Mouse (Mus musculus): ENCODE data around the gene Gnat3. TPM values are rescaled to one million over a fixed set of nuclear protein-coding genes. Genes with fewer than 3 reads are reported as not detected.
A peak's percentile ranks its signal among the peaks of the same experiment; 100 is the strongest.
"Not testable (repeated sequence)": the region's sequence is repeated elsewhere in the genome, so short reads cannot be mapped to it uniquely, and the experiment has no call there.

The Gnat3 gene
- polyA plus RNA-seq (2014; fragmentation: Nextera tagmentation; extraction: Ambion mirVana), result not detected in 2 replicates

GRCm38 (mm10) chr5:17962249-17962648 is at the start of gene Gnat3:
TSS of gene Gnat3 (plus strand) at chr5:17962549.
- no peak within 1 kb of the TSS for H3K4me2 ChIP-seq (ENCODE audit: low read length)
- no peaks in the 10 kb centered on the region for H3K27me3 ChIP-seq (ENCODE audit: control insufficient read depth, insufficient read depth, low read length)
- H3K36me3 ChIP-seq (ENCODE audit: control insufficient read depth, insufficient read depth, low read length), result no peaks in the 10 kb centered on the region
- no peaks in the 10 kb centered on the region for H3K9me3 ChIP-seq (ENCODE audit: control insufficient read depth, low read length)
- no peak within 1 kb of the TSS for H3K27ac ChIP-seq (replicated peaks in 1 of 2; ENCODE audit: control insufficient read depth in 1 of 2, insufficient read depth in 1 of 2, low read depth in 2 of 2, low read length in 2 of 2)
- H3K9ac ChIP-seq (ENCODE audit: low read length), result no peak within 1 kb of the TSS
- no peak for ATAC-seq (ENCODE audit: insufficient number of reproducible peaks, insufficient read depth, low FRiP score, low read depth)
- H3K4me3 ChIP-seq (ENCODE audit: control insufficient read depth in 1 of 2, insufficient read depth in 1 of 2, low read depth in 1 of 2, low read length in 2 of 2), result no peak within 1 kb of the TSS
- no peaks in the 10 kb centered on the region for H3K4me1 ChIP-seq (ENCODE audit: control insufficient read depth in 2 of 2, insufficient read depth in 2 of 2, low read length in 2 of 2)
- 89% methylated on average over 5 of the region's 5 CpGs for WGBS

- H3K4me2 ChIP-seq (ENCODE audit: low read length), result no peak overlapping the region
- H3K4me1 ChIP-seq (ENCODE audit: control insufficient read depth in 2 of 2, insufficient read depth in 2 of 2, low read length in 2 of 2), result peaks cover 0 to 3% of the 10 kb centered on the region in 2 experiments; a peak in 1 of 4 replicates
- H3K9me3 ChIP-seq (ENCODE audit: control insufficient read depth, low read length), result no peaks in the 10 kb centered on the region
- H3K27ac ChIP-seq (replicated peaks in 1 of 2; ENCODE audit: control insufficient read depth in 1 of 2, insufficient read depth in 1 of 2, low read depth in 2 of 2, low read length in 2 of 2), result no peak overlapping the region
- no peak for ATAC-seq (ENCODE audit: insufficient number of reproducible peaks, insufficient read depth, low FRiP score, low read depth)
- no peak overlapping the region for H3K9ac ChIP-seq (ENCODE audit: low read length)
- H3K36me3 ChIP-seq (ENCODE audit: control insufficient read depth, insufficient read depth, low read length), result no peaks in the 10 kb centered on the region
- no peaks in the 10 kb centered on the region for H3K27me3 ChIP-seq (ENCODE audit: control insufficient read depth, insufficient read depth, low read length)
- 48% methylated on average over 5 of the region's 5 CpGs for WGBS
- H3K4me3 ChIP-seq (ENCODE audit: control insufficient read depth in 1 of 2, insufficient read depth in 1 of 2, low read depth in 1 of 2, low read length in 2 of 2), result no peak overlapping the region
Measured at GRCm38 (mm10) chr5:17918966-17919365, 43.4 kb upstream of the Gnat3 start.

GRCm38 (mm10) chr5:17923648-17924047 is 38.7 kb upstream of the Gnat3 start:
- WGBS, result 82% methylated on average over 3 of the region's 3 CpGs
- Histone ChIP-seq H3K27me3 (ENCODE audit: control insufficient read depth, insufficient read depth, low read length) (no peaks in the 10 kb centered on the region), H3K4me2 (ENCODE audit: low read length) (no peak overlapping the region), H3K4me3 (ENCODE audit: control insufficient read depth in 1 of 2, insufficient read depth in 1 of 2, low read depth in 1 of 2, low read length in 2 of 2) (no peak overlapping the region), H3K9ac (ENCODE audit: low read length) (no peak overlapping the region), H3K36me3 (ENCODE audit: control insufficient read depth, insufficient read depth, low read length) (no peaks in the 10 kb centered on the region), H3K27ac (replicated peaks in 1 of 2; ENCODE audit: control insufficient read depth in 1 of 2, insufficient read depth in 1 of 2, low read depth in 2 of 2, low read length in 2 of 2) (peak overlapping the region in 1 of 2 experiments; percentile 21; a peak in 1 of 4 replicates), H3K9me3 (ENCODE audit: control insufficient read depth, low read length) (no peaks in the 10 kb centered on the region), H3K4me1 (ENCODE audit: control insufficient read depth in 2 of 2, insufficient read depth in 2 of 2, low read length in 2 of 2) (peaks cover 0 to 3% of the 10 kb centered on the region in 2 experiments; a peak in 1 of 4 replicates)
- no peak for ATAC-seq (ENCODE audit: insufficient number of reproducible peaks, insufficient read depth, low FRiP score, low read depth)

GRCm38 (mm10) chr5:17924085-17924518 is 38.2 kb upstream of the Gnat3 start:
- ATAC-seq (ENCODE audit: insufficient number of reproducible peaks, insufficient read depth, low FRiP score, low read depth), result no peak
- H3K27ac ChIP-seq (replicated peaks in 1 of 2; ENCODE audit: control insufficient read depth in 1 of 2, insufficient read depth in 1 of 2, low read depth in 2 of 2, low read length in 2 of 2), result peak overlapping the region; percentile 21 to 41; a peak in 2 of 4 replicates
- no peaks in the 10 kb centered on the region for H3K9me3 ChIP-seq (ENCODE audit: control insufficient read depth, low read length)
- H3K4me2 ChIP-seq (ENCODE audit: low read length), result no peak overlapping the region
- no peaks in the 10 kb centered on the region for H3K36me3 ChIP-seq (ENCODE audit: control insufficient read depth, insufficient read depth, low read length)
- H3K9ac ChIP-seq (ENCODE audit: low read length), result no peak overlapping the region
- no peaks in the 10 kb centered on the region for H3K27me3 ChIP-seq (ENCODE audit: control insufficient read depth, insufficient read depth, low read length)
- WGBS, result 49% methylated on average over 2 of the region's 2 CpGs
- H3K4me1 ChIP-seq (ENCODE audit: control insufficient read depth in 2 of 2, insufficient read depth in 2 of 2, low read length in 2 of 2), result peaks cover 0 to under 1% of the 10 kb centered on the region in 2 experiments; a peak in 1 of 4 replicates
- H3K4me3 ChIP-seq (ENCODE audit: control insufficient read depth in 1 of 2, insufficient read depth in 1 of 2, low read depth in 1 of 2, low read length in 2 of 2), result no peak overlapping the region

GRCm38 (mm10) chr5:17928471-17928870 is 33.9 kb upstream of the Gnat3 start:
- WGBS, result 61% methylated on average over 4 of the region's 4 CpGs
- H3K9ac ChIP-seq (ENCODE audit: low read length), result no peak overlapping the region
- H3K4me2 ChIP-seq (ENCODE audit: low read length), result no peak overlapping the region
- no peaks in the 10 kb centered on the region for H3K27me3 ChIP-seq (ENCODE audit: control insufficient read depth, insufficient read depth, low read length)
- no peaks in the 10 kb centered on the region; a peak in 1 of 4 replicates for H3K4me1 ChIP-seq (ENCODE audit: control insufficient read depth in 2 of 2, insufficient read depth in 2 of 2, low read length in 2 of 2)
- no peak overlapping the region for H3K4me3 ChIP-seq (ENCODE audit: control insufficient read depth in 1 of 2, insufficient read depth in 1 of 2, low read depth in 1 of 2, low read length in 2 of 2)
- no peaks in the 10 kb centered on the region for H3K9me3 ChIP-seq (ENCODE audit: control insufficient read depth, low read length)
- H3K36me3 ChIP-seq (ENCODE audit: control insufficient read depth, insufficient read depth, low read length), result no peaks in the 10 kb centered on the region
- H3K27ac ChIP-seq (replicated peaks in 1 of 2; ENCODE audit: control insufficient read depth in 1 of 2, insufficient read depth in 1 of 2, low read depth in 2 of 2, low read length in 2 of 2), result no peak overlapping the region
- ATAC-seq (ENCODE audit: insufficient number of reproducible peaks, insufficient read depth, low FRiP score, low read depth), result no peak

GRCm38 (mm10) chr5:17929006-17929567 is 33.3 kb upstream of the Gnat3 start:
- Histone ChIP-seq H3K4me2 (ENCODE audit: low read length) (no peak overlapping the region), H3K36me3 (ENCODE audit: control insufficient read depth, insufficient read depth, low read length) (no peaks in the 10 kb centered on the region), H3K27me3 (ENCODE audit: control insufficient read depth, insufficient read depth, low read length) (no peaks in the 10 kb centered on the region), H3K27ac (replicated peaks in 1 of 2; ENCODE audit: control insufficient read depth in 1 of 2, insufficient read depth in 1 of 2, low read depth in 2 of 2, low read length in 2 of 2) (no peak overlapping the region), H3K9me3 (ENCODE audit: control insufficient read depth, low read length) (no peaks in the 10 kb centered on the region), H3K9ac (ENCODE audit: low read length) (no peak overlapping the region), H3K4me3 (ENCODE audit: control insufficient read depth in 1 of 2, insufficient read depth in 1 of 2, low read depth in 1 of 2, low read length in 2 of 2) (no peak overlapping the region), H3K4me1 (ENCODE audit: control insufficient read depth in 2 of 2, insufficient read depth in 2 of 2, low read length in 2 of 2) (no peaks in the 10 kb centered on the region)
- no peak for ATAC-seq (ENCODE audit: insufficient number of reproducible peaks, insufficient read depth, low FRiP score, low read depth)
- WGBS, result 69% methylated on average over 7 of the region's 7 CpGs

- H3K27me3 ChIP-seq (ENCODE audit: control insufficient read depth, insufficient read depth, low read length); H3K9me3 ChIP-seq (ENCODE audit: control insufficient read depth, low read length); H3K27ac ChIP-seq (replicated peaks in 1 of 2; ENCODE audit: control insufficient read depth in 1 of 2, insufficient read depth in 1 of 2, low read depth in 2 of 2, low read length in 2 of 2); H3K4me3 ChIP-seq (ENCODE audit: control insufficient read depth in 1 of 2, insufficient read depth in 1 of 2, low read depth in 1 of 2, low read length in 2 of 2); ATAC-seq (ENCODE audit: insufficient number of reproducible peaks, insufficient read depth, low FRiP score, low read depth); H3K4me1 ChIP-seq (ENCODE audit: control insufficient read depth in 2 of 2, insufficient read depth in 2 of 2, low read length in 2 of 2); H3K36me3 ChIP-seq (ENCODE audit: control insufficient read depth, insufficient read depth, low read length); H3K4me2 ChIP-seq (ENCODE audit: low read length); H3K9ac ChIP-seq (ENCODE audit: low read length): not testable (repeated sequence)
- WGBS, result 90% methylated on average over 2 of the region's 2 CpGs
Measured at GRCm38 (mm10) chr5:17931588-17931987, 30.8 kb upstream of the Gnat3 start.

- Histone ChIP-seq H3K4me1 (ENCODE audit: control insufficient read depth in 2 of 2, insufficient read depth in 2 of 2, low read length in 2 of 2) (no peaks in the 10 kb centered on the region), H3K36me3 (ENCODE audit: control insufficient read depth, insufficient read depth, low read length) (no peaks in the 10 kb centered on the region), H3K9ac (ENCODE audit: low read length) (no peak overlapping the region), H3K9me3 (ENCODE audit: control insufficient read depth, low read length) (no peaks in the 10 kb centered on the region), H3K4me3 (ENCODE audit: control insufficient read depth in 1 of 2, insufficient read depth in 1 of 2, low read depth in 1 of 2, low read length in 2 of 2) (no peak overlapping the region), H3K27ac (replicated peaks in 1 of 2; ENCODE audit: control insufficient read depth in 1 of 2, insufficient read depth in 1 of 2, low read depth in 2 of 2, low read length in 2 of 2) (no peak overlapping the region), H3K27me3 (ENCODE audit: control insufficient read depth, insufficient read depth, low read length) (no peaks in the 10 kb centered on the region), H3K4me2 (ENCODE audit: low read length) (no peak overlapping the region)
- ATAC-seq (ENCODE audit: insufficient number of reproducible peaks, insufficient read depth, low FRiP score, low read depth), result no peak
- 64% methylated on average over 1 of the region's 1 CpGs for WGBS
Measured at GRCm38 (mm10) chr5:17934501-17934900, 27.8 kb upstream of the Gnat3 start.

Measured in heart, embryonic 14.5 days (tissue).